Mouse (Mus musculus) neural tube, embryonic 11.5 days (tissue): Measurements from ENCODE around the gene Rbfox1. TPM values are rescaled to one million over a fixed set of nuclear protein-coding genes. Genes with fewer than 3 reads are reported as not detected.

ENCODE experiments used
- ATAC-seq: fragments of 200-750 bp; cut with Nextera tagmentation; 2 replicates; pipeline ENCODE4 v1.8.0; 2017; ENCODE audit warnings: moderate number of reproducible peaks, mild to moderate bottlenecking, moderate TSS enrichment, moderate library complexity; ENCODE audit not compliant: insufficient read depth, low FRiP score, low TSS enrichment
- DNase-seq: peaks from one replicate; pipeline ENCODE4 v3.0.0-alpha.2; 2015; ENCODE audit warnings: low spot score
- H3K27ac ChIP-seq: fragments of 300-500 bp; sonication (generic); 2 replicates; pipeline ENCODE4 v1.5.1; 2014; ENCODE audit warnings: low read depth, mild to moderate bottlenecking, low read length
- H3K27me3 ChIP-seq: fragments of 300-500 bp; sonication (generic); 2 replicates; pipeline ENCODE4 v1.6.1; 2014; ENCODE audit warnings: mild to moderate bottlenecking, low read length, mixed read lengths; ENCODE audit not compliant: control insufficient read depth, insufficient read depth
- H3K36me3 ChIP-seq: fragments of 300-500 bp; sonication (generic); 2 replicates; pipeline ENCODE4 v1.6.1; 2014; ENCODE audit warnings: mild to moderate bottlenecking, low read length, moderate library complexity, mixed read lengths; ENCODE audit not compliant: control insufficient read depth, insufficient read depth
- H3K4me1 ChIP-seq: fragments of 300-500 bp; sonication (generic); 2 replicates; pipeline ENCODE4 v1.6.1; 2014; ENCODE audit warnings: low read length, mixed read lengths; ENCODE audit not compliant: control insufficient read depth, insufficient read depth
- H3K4me2 ChIP-seq: fragments of 300-500 bp; sonication (generic); 2 replicates; pipeline ENCODE4 v1.6.1; 2014; ENCODE audit warnings: low read depth, mild to moderate bottlenecking, moderate library complexity
- H3K4me3 ChIP-seq: fragments of 300-500 bp; sonication (generic); 2 replicates; pipeline ENCODE4 v1.5.1; 2014; ENCODE audit warnings: low read depth, low read length
- H3K9ac ChIP-seq: fragments of 300-500 bp; sonication (generic); 2 replicates; pipeline ENCODE4 v1.6.1; 2014; ENCODE audit warnings: mild to moderate bottlenecking, low read length
- H3K9me3 ChIP-seq: fragments of 300-500 bp; sonication (generic); 2 replicates; pipeline ENCODE4 v1.6.1; 2016; ENCODE audit warnings: low read length; ENCODE audit not compliant: control insufficient read depth
- WGBS: fragments of 180-500 bp; shearing (Covaris S2); extraction: QIAGEN DNeasy Blood & Tissue Kit; methylation state at CpG from one replicate; pipeline ENCODE4 v1.1.7; 2014; 5-methylcytosine and 5-hydroxymethylcytosine counted together
- polyA plus RNA-seq: library from polyadenylated mRNA; unstranded; fragments of >200 nt; fragmentation: Nextera tagmentation; extraction: Ambion mirVana; gene quantifications from 2 replicates; pipeline ENCODE4 v1.2.1, GENCODE M21; 2014

The Rbfox1 gene
- polyA plus RNA-seq, 1 experiment from 2014 or later = 32.9 TPM

DNA sequence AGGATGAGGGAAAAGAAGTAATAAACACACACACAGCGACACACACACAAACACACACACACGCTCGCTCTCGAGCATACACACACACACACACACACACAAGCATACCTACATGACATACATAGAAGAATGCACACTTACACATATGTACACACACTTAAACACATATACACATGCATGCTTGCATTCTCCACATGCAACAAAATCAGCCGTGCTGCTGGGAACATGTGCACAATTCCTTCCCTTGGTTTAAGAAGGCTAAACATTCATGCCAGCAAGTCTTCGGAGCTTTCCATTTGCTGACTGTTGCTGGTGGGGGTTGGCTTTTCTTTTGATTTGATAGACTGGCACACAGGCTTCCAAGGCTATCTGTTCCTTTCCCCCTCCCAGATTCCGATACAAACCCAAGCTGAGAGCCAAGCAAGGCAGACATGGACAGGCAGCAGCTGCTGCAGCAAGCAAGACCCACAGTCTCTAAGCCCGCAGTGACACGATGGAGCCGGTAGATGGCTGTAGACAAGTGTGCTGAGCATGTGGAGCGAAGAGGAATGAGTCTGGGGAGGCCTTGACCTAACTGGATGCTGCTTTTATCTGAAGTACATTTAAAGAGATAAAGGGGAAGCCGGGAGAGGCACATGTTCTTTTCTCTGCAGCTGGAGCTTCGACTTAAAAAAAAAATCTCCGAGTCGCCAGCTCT is 954.3 kb downstream of the Rbfox1 start:
- Histone ChIP-seq H3K9ac (no peak overlapping the region), H3K36me3 (no peaks in the 10 kb centered on the region), H3K4me3 (no peak overlapping the region), H3K27me3 (no peaks in the 10 kb centered on the region), H3K4me1 (0 out of 2 replicates have a peak, but pooled peaks cover 2% of the 10 kb centered on the region), H3K27ac (no peak overlapping the region), H3K9me3 (no peaks in the 10 kb centered on the region), H3K4me2 (no peak overlapping the region)
- no peak for ATAC-seq
- WGBS = 43% methylated on average over 15 of the region's 15 CpGs
- DNase-seq = peak; percentile 85

DNA sequence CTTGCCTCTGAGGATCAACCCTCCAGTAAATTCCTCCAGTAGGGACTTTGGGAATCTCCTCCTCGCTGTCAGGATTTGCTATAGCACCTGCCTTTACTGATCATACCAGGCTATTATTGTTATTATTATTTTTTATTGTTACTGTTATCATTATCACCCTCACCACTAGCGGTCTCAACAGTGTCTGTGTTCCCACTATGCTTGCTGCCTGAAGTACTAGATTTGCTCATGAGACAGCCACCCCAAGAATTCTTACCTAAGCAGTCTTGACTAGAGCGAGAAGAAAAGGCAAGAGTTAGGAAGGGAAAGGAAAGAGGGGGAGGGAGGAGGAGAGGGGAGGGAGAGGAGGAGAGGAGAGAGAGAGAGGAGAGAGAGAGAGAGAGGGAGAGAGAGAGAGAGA is 954.9 kb downstream of the Rbfox1 start:
- Histone ChIP-seq H3K27me3 (no peaks in the 10 kb centered on the region), H3K4me1 (0 out of 2 replicates have a peak, but pooled peaks cover 2% of the 10 kb centered on the region), H3K9me3 (no peaks in the 10 kb centered on the region), H3K9ac (no peak overlapping the region), H3K27ac (no peak overlapping the region), H3K4me2 (no peak overlapping the region), H3K36me3 (no peaks in the 10 kb centered on the region), H3K4me3 (no peak overlapping the region)
- WGBS = 61% methylated on average over 3 of the region's 3 CpGs
- DNase-seq = no peak
- no peak for ATAC-seq

GRCm38 (mm10) chr16:6840461-6840860 is 955.3 kb downstream of the Rbfox1 start:
- Histone ChIP-seq H3K36me3 (no peaks in the 10 kb centered on the region), H3K4me2 (no peak overlapping the region), H3K9ac (no peak overlapping the region), H3K27ac (no peak overlapping the region), H3K4me3 (no peak overlapping the region), H3K4me1 (no peaks in the 10 kb centered on the region), H3K27me3 (no peaks in the 10 kb centered on the region), H3K9me3 (no peaks in the 10 kb centered on the region)
- DNase-seq (no peak), ATAC-seq (no peak)
- 71% methylated on average over 7 of the region's 7 CpGs for WGBS

DNA sequence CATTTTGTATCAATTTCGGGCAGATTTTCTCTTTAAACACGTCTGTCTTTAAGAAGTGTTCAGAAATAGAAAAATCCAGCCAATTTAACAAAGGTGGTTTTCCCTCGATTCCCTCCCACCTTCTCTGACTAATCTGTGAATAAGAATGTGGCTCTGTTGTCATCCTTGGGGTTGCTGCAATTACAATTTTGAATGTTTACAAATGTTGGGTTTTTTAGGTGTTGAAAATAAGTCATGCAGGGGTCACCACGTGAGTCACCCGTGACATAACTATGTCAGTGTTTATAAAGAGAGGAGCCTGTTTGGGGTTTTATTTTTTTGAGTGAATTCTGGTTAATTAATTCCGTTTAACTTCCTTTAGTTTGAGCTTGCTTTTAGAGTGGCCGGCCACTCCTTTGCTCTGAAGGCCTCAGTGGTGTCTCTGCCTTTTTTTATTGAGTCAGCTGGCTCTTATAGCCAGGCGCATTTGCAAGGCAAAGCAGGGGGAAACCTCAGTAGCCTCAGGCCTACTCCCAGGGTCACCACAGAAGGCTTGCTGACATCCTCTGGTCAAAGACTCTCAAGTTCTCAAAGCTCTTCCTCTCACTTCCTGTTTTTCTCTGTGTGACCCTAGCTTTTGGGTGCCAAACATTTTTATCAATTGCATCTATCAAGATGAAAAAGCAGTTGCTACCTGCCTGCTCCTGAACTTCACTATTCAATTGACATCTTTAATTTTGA is 957.1 kb downstream of the Rbfox1 start:
- Histone ChIP-seq H3K4me2 (no peak overlapping the region), H3K36me3 (no peaks in the 10 kb centered on the region), H3K9ac (no peak overlapping the region), H3K27ac (no peak overlapping the region), H3K9me3 (no peaks in the 10 kb centered on the region), H3K4me3 (no peak overlapping the region), H3K27me3 (no peaks in the 10 kb centered on the region), H3K4me1 (no peaks in the 10 kb centered on the region)
- 36% methylated on average over 8 of the region's 8 CpGs for WGBS
- DNase-seq (no peak), ATAC-seq (no peak)

DNA sequence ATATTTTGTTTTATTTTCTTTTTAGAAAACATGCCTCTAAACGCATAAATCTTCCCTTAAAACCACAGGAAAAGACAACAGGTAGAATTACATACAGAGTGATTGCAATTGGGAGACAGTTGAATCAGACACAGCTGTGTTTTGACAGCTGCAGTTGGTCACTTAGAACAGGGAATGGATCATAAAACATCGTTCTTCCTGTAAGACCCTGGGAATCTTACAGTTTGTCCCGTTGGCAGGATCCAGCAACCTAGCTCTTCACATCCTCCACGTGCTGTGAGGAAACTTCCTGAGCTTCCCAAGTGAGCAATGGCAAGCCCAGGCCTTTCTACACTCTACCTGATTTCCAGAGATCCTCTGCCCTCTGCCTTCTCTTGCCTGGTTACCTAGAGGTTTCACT is 959.5 kb downstream of the Rbfox1 start:
- ATAC-seq (no peak), DNase-seq (peak; percentile 36)
- H3K4me3 ChIP-seq = no peak overlapping the region
- 50% methylated on average over 4 of the region's 4 CpGs for WGBS
- no peak overlapping the region for H3K4me2 ChIP-seq
- H3K9ac ChIP-seq = no peak overlapping the region
- no peaks in the 10 kb centered on the region for H3K36me3 ChIP-seq
- H3K27me3 ChIP-seq = no peaks in the 10 kb centered on the region
- no peaks in the 10 kb centered on the region for H3K4me1 ChIP-seq
- H3K9me3 ChIP-seq = no peaks in the 10 kb centered on the region
- no peak overlapping the region for H3K27ac ChIP-seq

- Histone ChIP-seq H3K9me3 (no peaks in the 10 kb centered on the region), H3K4me1 (no peaks in the 10 kb centered on the region), H3K4me3 (no peak overlapping the region), H3K36me3 (no peaks in the 10 kb centered on the region), H3K4me2 (no peak overlapping the region), H3K9ac (no peak overlapping the region), H3K27me3 (no peaks in the 10 kb centered on the region), H3K27ac (no peak overlapping the region)
- WGBS = 44% methylated on average over 9 of the region's 9 CpGs
- ATAC-seq (peak; percentile 35; the same call in 1 of the 2 replicates), DNase-seq (no peak)
These were observed 966.2 kb downstream of the Rbfox1 start for GRCm38 (mm10) chr16:6851393-6851792.

- WGBS = 75% methylated on average over 2 of the region's 2 CpGs
These were observed 968.6 kb downstream of the Rbfox1 start for GRCm38 (mm10) chr16:6853796-6854195.

DNA sequence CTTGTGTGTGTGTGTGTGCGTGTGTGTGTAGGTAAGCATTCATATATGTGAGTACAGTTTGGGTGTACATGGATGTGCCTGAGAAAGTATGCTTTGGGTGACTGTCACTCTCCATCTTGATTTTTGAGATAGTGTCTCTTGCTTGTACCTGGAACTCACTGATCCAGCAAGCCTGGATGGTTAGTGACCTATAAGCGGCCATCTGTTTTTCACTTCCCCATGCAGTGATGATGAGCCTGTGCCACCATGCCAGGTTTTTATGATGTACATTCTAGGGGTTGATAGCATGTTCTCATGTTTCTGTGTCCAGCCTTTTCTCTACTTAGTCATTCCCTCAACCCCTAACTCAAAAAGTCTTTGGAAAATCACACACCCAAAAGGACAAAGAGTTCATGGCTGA is 976.5 kb downstream of the Rbfox1 start:
- Histone ChIP-seq H3K4me1 (no peaks in the 10 kb centered on the region), H3K9me3 (no peaks in the 10 kb centered on the region), H3K27me3 (no peaks in the 10 kb centered on the region), H3K36me3 (no peaks in the 10 kb centered on the region), H3K9ac (no peak overlapping the region), H3K4me3 (no peak overlapping the region), H3K27ac (no peak overlapping the region), H3K4me2 (no peak overlapping the region)
- 90% methylated on average over 2 of the region's 2 CpGs for WGBS
- no peak for ATAC-seq
- DNase-seq = no peak

More at GRCm38 (mm10) chr16:6853796-6854195, 968.6 kb downstream of the Rbfox1 start:
- no peak overlapping the region for H3K4me2 ChIP-seq
- ATAC-seq (no peak), DNase-seq (no peak)
- H3K27me3 ChIP-seq = no peaks in the 10 kb centered on the region
- no peaks in the 10 kb centered on the region for H3K36me3 ChIP-seq
- H3K9ac ChIP-seq = no peak overlapping the region
- H3K27ac ChIP-seq = no peak overlapping the region
- no peak overlapping the region for H3K4me3 ChIP-seq
- H3K9me3 ChIP-seq = no peaks in the 10 kb centered on the region
- H3K4me1 ChIP-seq = no peaks in the 10 kb centered on the region
